Mouse (Mus musculus): ENCODE measurements around the gene Tm2d3. TPM values are rescaled to one million over a fixed set of nuclear protein-coding genes. Genes with fewer than 3 reads are reported as not detected.

Gene Tm2d3
- total and polyA plus RNA-seq, 3 experiments: 118 to 229 (median 150) TPM

DNA sequence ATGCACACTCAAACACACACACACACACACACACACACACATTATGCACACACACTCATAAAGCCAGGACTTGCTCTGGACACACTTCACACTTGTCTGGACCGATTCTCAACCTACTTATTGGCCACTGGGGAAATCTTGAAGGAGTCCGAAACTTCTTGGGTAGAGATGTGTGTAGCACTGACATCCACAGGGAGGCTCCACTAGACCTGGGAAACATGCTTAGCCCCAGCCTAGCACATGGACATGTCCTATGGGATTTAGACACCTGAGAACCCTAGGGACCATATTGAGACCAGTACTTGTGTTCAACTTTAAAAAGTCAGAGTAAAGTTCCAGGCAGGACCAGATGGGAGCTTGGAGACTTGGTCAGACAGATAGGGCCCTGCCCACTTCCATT lies 43.1 kb downstream of the Tm2d3 start:
- H3K4me3 ChIP-seq (replicated peaks in 1 of 3; ENCODE audit: low read depth in 2 of 3, low read length in 2 of 3, poor library complexity in 1 of 3): no peak overlapping the region
- peaks cover 84% of the 10 kb centered on the region for H3K27me3 ChIP-seq (replicated peaks)
- dilution Hi-C loops (cut with MboI; ENCODE audit: extremely low pct_ligation_motif_present, extremely low pct_unique_long_range_greater_than_20kb, low sequenced_read_pairs): no loop called here
- no peaks in the 10 kb centered on the region for H3K79me2 ChIP-seq (replicated peaks; ENCODE audit: control insufficient read depth, extremely low read depth, insufficient read depth, poor library complexity, severe bottlenecking)
- DNase-seq (ENCODE audit: extremely low read depth): no peak
- no peaks in the 10 kb centered on the region for H3K36me3 ChIP-seq (replicated peaks in 1 of 2; ENCODE audit: control insufficient read depth in 1 of 2, insufficient read depth in 1 of 2, low read length in 1 of 2)
- in situ Hi-C loops (cut with MboI; ENCODE audit: low pct_ligation_motif_present, low pct_unique_long_range_greater_than_20kb, low sequenced_read_pairs): no loop called here
- no peak overlapping the region for H3K27ac ChIP-seq (ENCODE audit: insufficient read depth, low read depth)
- no peak overlapping the region for H3K4me2 ChIP-seq (ENCODE audit: insufficient read depth, low read depth, poor library complexity, severe bottlenecking)
- H3K4me1 ChIP-seq (ENCODE audit: control insufficient read depth in 1 of 2, insufficient read depth in 2 of 2): peaks cover 0 to 3% of the 10 kb centered on the region in 2 experiments; a peak in 1 of 4 replicates
- TF ChIP-seq RAD21 (IDR thresholded peaks at IDR 0.05; ENCODE audit: low read depth, low read length): peak; percentile 9
- TF ChIP-seq CTCF (conservative IDR thresholded peaks at IDR 0.05 in 1 of 2, IDR thresholded peaks at IDR 0.05 in 1 of 2; ENCODE audit: low read depth in 2 of 2, low read length in 2 of 2): peak in 1 of 2 experiments; percentile 23; a peak in 2 of 4 replicates
- peak; percentile 7; the same call in 1 of the 2 replicates for TF ChIP-seq SMC3 (IDR thresholded peaks at IDR 0.05; ENCODE audit: low read depth, low read length)
- no peak for TF ChIP-seq TCF12 (IDR thresholded peaks at IDR 0.05; ENCODE audit: low read depth, low read length)
- no peaks in the 10 kb centered on the region for H3K9me3 ChIP-seq (replicated peaks; ENCODE audit: low read length)
- H3K9ac ChIP-seq (ENCODE audit: insufficient read depth, low read depth): no peak overlapping the region

DNA sequence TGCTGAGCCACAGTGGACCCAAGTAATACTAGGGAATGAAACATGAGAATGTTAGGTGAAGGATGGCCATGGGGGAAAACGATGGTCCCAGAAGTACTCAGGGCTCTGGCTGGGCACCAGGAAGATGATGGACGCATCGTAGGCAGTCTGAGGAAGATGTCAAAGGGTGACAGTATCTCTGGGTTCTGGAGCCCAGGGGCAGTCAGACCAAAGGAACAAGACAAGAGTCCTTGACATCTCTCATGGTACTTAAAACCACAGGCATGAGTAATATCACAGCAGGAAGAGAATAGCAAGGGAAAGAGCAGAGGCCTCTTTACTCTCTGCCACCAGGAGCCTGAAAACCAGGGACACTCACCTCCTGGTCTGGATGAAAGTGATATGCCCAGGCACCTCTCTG lies 44.3 kb downstream of the Tm2d3 start:
- no peak overlapping the region for H3K4me3 ChIP-seq (replicated peaks in 1 of 3; ENCODE audit: low read depth in 2 of 3, low read length in 2 of 3, poor library complexity in 1 of 3)
- no peaks in the 10 kb centered on the region for H3K4me1 ChIP-seq (ENCODE audit: control insufficient read depth in 1 of 2, insufficient read depth in 2 of 2)
- no peak overlapping the region for H3K4me2 ChIP-seq (ENCODE audit: insufficient read depth, low read depth, poor library complexity, severe bottlenecking)
- no peaks in the 10 kb centered on the region for H3K9me3 ChIP-seq (replicated peaks; ENCODE audit: low read length)
- H3K27ac ChIP-seq (ENCODE audit: insufficient read depth, low read depth): no peak overlapping the region
- in situ Hi-C loops (cut with MboI; ENCODE audit: low pct_ligation_motif_present, low pct_unique_long_range_greater_than_20kb, low sequenced_read_pairs) (no loop called here), dilution Hi-C loops (cut with MboI; ENCODE audit: extremely low pct_ligation_motif_present, extremely low pct_unique_long_range_greater_than_20kb, low sequenced_read_pairs) (no loop called here)
- no peak for TF ChIP-seq MEF2A (IDR thresholded peaks at IDR 0.05; ENCODE audit: borderline replicate concordance, low read depth, low read length)
- TF ChIP-seq RCOR1 (conservative IDR thresholded peaks at IDR 0.05; ENCODE audit: low read depth, low read length): no peak
- TF ChIP-seq MAFK (IDR thresholded peaks at IDR 0.05; ENCODE audit: insufficient replicate concordance, low read length): no peak
- no peak for TF ChIP-seq UBTF (IDR thresholded peaks at IDR 0.05; ENCODE audit: low read depth, low read length)
- no peak for TF ChIP-seq HCFC1 (IDR thresholded peaks at IDR 0.05; ENCODE audit: low read depth, low read length)
- TF ChIP-seq PAX5 (IDR thresholded peaks at IDR 0.05; ENCODE audit: low read length): no peak
- TF ChIP-seq ETS1 (conservative IDR thresholded peaks at IDR 0.05; ENCODE audit: low read depth, low read length): no peak
- no peak for TF ChIP-seq TCF12 (IDR thresholded peaks at IDR 0.05; ENCODE audit: low read depth, low read length)
- no peak for TF ChIP-seq TBP (conservative IDR thresholded peaks at IDR 0.05; ENCODE audit: low read depth, low read length)
- no peak for TF ChIP-seq ZMIZ1 (IDR thresholded peaks at IDR 0.05; ENCODE audit: low read depth, low read length)
- no peak for TF ChIP-seq IRF4 (IDR thresholded peaks at IDR 0.05; ENCODE audit: low read depth, low read length)
- no peak for TF ChIP-seq KAT2A (IDR thresholded peaks at IDR 0.05; ENCODE audit: insufficient replicate concordance, low read length)
- H3K79me2 ChIP-seq (replicated peaks; ENCODE audit: control insufficient read depth, extremely low read depth, insufficient read depth, poor library complexity, severe bottlenecking): no peaks in the 10 kb centered on the region
- DNase-seq (ENCODE audit: extremely low read depth): no peak
- H3K36me3 ChIP-seq (replicated peaks in 1 of 2; ENCODE audit: control insufficient read depth in 1 of 2, insufficient read depth in 1 of 2, low read length in 1 of 2): no peaks in the 10 kb centered on the region
- H3K27me3 ChIP-seq (replicated peaks): peaks cover 84% of the 10 kb centered on the region
- H3K9ac ChIP-seq (ENCODE audit: insufficient read depth, low read depth): no peak overlapping the region

All from CH12.LX (cell line).